Mouse (Mus musculus) lung, adult 2 months (tissue): ENCODE results near the gene Fth1.
A peak's percentile ranks its signal among the peaks of the same experiment; 100 is the strongest.

ENCODE experiments used
- CTCF ChIP-seq: fragments of 200-500 bp; IDR thresholded peaks from 2 replicates; pipeline ENCODE4 v1.5.1; 2011; ENCODE audit warnings: mild to moderate bottlenecking, low read length, control low read depth; ENCODE audit not compliant: insufficient read depth
- POLR2A ChIP-seq: fragments of 200-500 bp; IDR thresholded peaks from 2 replicates; pipeline ENCODE4 v1.6.1; 2011; ENCODE audit warnings: low read depth, mild to moderate bottlenecking, control low read depth, low read length, borderline replicate concordance; ENCODE audit errors: extremely low read depth

GRCm38 (mm10) chr19:10033211-10033973, 53.0 kb downstream of the Fth1 start:
- peak; percentile 87 for TF ChIP-seq CTCF
- no peak for TF ChIP-seq POLR2A
